Mouse (Mus musculus) gastrocnemius, postnatal 14 days (tissue): ENCODE measurements at regions not wholly inside any gene's neighbourhood (a gene's known extent, or its start where the extent isn't known, plus 50 kb on each side); places are given as distances from the start of the nearest gene placed in this dataset.

Source experiments
- DNase-seq: peaks from one replicate; pipeline ENCODE4 v3.0.0; 2021; ENCODE audit warnings: mixed read lengths
- intact Hi-C: fragments of 180-260 bp; cut with DNase I; formaldehyde crosslinking; loops from one replicate; pipeline ENCODE4 v1.15.1; 2025; ENCODE audit warnings: low total_unique reads

DNA sequence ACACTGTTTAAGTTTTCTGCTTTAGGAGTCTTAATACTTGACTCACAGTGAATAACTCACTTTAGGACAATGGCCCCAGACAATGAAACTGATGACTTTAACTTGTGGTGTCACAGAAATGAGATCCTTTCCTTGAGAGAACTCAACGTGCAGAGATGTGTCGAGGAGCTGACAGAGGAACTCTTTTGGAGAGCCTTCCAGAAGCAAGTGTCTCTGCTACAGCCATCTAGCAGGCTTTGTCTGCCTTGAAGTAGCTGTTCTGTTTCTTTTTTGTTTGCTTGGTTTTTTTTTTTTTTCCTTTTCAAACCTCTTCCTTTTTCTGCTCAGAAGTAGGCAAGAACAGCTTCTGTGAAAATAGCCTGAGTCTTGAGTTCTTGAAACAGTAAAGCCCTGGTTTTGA, 66.3 kb upstream of the Satb1 start:
- DNase-seq = no peak

DNA sequence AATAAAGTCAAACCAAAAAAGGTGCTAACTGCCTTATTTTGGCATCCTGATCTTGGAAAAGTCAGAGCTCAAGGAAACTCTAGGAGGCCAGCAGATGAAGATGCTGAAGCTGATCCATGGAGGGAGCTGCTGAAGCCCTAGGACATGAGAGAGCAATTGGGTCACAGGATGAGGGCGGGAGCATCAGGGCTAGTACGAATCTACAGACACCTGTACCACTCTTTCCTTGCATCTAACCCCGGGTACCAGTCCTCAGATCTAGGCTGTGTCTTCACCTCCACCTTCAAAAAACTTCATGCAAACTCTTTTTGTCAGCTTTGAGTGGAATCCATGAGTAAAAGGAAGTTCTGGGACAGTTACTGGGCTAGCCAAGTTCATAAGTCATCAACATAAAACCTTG, 63.1 kb upstream of the Satb1 start:
- intact Hi-C loops = no loop called here

More for the DNA sequence above, 66.3 kb upstream of the Satb1 start:
- intact Hi-C loops = no loop called here

DNA sequence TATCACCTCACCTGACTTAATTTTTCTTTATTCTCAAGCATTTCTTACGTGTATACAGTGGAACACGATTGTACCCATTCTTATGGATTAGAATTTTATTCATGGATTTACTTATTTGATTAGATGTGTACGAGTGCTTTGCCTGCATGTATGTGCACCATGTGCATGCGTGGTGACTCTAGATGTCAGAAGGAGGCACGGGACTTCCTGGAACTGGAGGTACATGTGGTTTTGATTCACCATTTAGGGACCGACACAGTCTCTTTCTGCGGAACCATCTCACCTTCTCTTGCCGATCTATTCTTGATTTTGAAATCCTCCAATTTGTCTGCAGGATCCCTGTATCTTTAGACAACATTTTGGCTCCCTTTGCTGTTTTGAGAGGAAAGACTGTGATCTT, 61.2 kb upstream of the Satb1 start:
- no peak for DNase-seq
- intact Hi-C loops = no loop called here

More for the DNA sequence above, 63.1 kb upstream of the Satb1 start:
- no peak for DNase-seq

DNA sequence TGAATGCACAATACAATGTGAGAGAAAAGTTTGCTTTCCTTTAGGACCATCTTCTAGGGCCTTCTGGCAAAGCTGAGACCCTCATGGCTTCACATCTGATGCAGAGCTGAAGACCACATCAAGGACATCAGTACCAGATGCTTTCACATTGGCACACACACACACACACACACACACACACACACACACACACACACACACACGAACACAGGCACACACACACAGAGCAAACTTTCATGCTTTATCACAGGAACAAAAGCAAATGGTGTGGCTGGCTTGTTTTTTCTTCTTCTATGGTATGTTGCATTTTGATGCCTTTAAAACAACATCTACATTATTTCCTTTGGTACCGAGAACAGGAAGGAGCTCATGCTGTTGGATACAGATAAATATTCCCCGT, 59.8 kb upstream of the Satb1 start:
- intact Hi-C loops = no loop called here
- DNase-seq = no peak

DNA sequence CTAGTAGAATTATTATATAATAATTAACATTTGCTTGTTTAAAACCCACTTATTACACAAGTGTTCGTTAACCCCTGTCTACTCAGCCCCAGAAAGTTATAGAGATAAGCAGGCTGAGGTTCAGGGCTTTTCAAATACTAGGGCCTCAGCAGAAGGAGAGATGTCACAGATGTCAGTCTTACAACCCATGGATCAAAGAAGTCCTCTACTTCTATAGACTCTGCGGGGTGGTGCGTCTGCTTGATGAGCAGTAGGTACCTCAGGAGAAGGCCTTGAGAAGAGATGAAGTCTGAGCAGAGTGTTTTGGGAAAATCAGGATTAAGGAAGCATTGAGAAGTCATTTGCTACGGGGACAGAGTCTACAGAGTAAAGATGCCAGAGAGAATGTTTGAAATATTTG, 59.1 kb upstream of the Satb1 start:
- DNase-seq = no peak
- intact Hi-C loops = no loop called here
